Mouse (Mus musculus): ENCODE measurements at regions not wholly inside any gene's neighbourhood (a gene's known extent, or its start where the extent isn't known, plus 50 kb on each side); places are given as distances from the start of the nearest gene placed in this dataset.

DNA sequence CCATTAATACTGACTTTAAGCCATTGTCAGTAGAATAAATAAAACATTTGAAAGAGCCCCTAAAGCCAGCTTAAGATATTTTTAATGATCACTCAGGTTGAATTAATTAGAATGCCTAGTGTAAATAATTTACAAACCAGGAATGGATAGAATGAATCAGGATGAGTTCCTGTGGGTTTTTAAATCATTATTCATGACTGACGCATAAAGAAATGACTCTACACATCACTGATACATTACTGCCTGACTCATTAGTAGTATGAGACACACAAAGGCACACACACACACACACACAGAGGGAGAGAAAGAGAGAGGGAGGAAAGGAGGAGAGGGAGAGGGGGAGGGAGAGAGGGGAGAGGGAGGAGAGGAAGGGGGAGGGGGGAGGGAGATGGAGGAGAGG, 612.0 kb downstream of the Ipmk start:
- H3K9me3 ChIP-seq (replicated peaks): no peaks in the 10 kb centered on the region
- no peak overlapping the region for H3K9ac ChIP-seq
- peaks cover 9% of the 10 kb centered on the region; the same call in 1 of the 2 replicates for H3K4me1 ChIP-seq
- H3K4me3 ChIP-seq: no peak overlapping the region
- no peak for ATAC-seq
- no peak overlapping the region for H3K27ac ChIP-seq
- WGBS: 73% methylated on average over 1 of the region's 1 CpGs
- no peaks in the 10 kb centered on the region for H3K27me3 ChIP-seq
- no peak overlapping the region for H3K4me2 ChIP-seq
- no peaks in the 10 kb centered on the region for H3K36me3 ChIP-seq (ENCODE audit: poor library complexity, severe bottlenecking)

DNA sequence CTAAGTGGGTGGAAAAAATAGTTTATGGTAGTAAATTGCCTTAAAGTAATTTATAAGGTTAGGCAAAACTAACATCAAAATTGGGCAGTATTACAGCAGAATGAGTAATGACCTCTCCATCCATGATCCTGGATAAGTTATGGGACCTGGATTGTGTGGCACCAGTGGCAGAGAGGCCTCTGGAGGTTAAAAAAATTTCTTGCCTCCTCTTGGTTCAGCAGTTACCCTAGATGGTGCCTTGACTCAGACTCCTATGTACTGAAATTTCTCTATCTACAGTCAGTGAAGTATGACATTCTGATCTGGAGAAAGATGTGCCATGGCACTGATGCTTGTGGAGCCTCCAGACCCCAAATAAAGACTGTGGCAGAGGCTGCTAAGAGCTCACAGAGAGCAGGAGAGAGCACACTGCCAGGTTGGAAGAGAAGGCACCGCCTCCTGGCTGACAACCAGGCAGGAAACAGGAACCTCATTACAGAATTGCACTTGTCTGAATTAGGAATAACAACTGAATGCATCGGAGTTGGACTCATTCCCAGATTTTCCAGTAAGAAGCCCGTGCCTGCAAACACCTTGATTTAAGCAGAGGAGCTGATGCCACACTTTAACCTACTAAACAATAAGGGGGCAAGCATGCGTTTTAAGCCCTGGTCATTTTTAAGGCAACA, 613.0 kb downstream of the Ipmk start:
- Histone ChIP-seq H3K9ac (no peak overlapping the region), H3K4me3 (no peak overlapping the region), H3K9me3 (replicated peaks) (no peaks in the 10 kb centered on the region), H3K36me3 (ENCODE audit: poor library complexity, severe bottlenecking) (no peaks in the 10 kb centered on the region), H3K4me2 (0 out of 2 replicates have a peak overlapping the region, but pooled peaks have one; percentile 4), H3K4me1 (peaks cover 9% of the 10 kb centered on the region; the same call in 1 of the 2 replicates), H3K27me3 (no peaks in the 10 kb centered on the region), H3K27ac (peak overlapping the region; percentile 44; the same call in 1 of the 2 replicates)
- peak; percentile 72 for ATAC-seq
- WGBS: 41% methylated on average over 4 of the region's 4 CpGs

DNA sequence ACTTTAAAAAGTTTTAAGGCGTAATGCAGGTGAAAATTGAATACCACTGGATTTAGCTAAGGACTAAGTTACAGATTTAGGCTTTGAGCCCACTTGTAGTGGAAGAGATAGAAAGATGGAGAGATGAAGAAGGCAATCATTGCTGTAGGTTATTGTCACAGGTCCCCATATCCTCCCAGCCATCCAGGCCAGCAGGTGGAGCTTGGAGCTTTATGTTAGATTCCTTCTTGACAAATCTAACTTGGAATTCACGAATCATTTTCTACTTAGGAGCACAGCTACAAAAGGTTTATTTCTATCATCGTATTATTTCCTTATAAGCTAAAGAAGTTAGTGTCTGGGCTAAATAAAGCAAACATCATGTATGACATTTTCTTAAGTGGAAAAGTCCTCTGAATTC, 630.5 kb downstream of the Ipmk start:
- no peaks in the 10 kb centered on the region for H3K27me3 ChIP-seq
- 90% methylated on average over 3 of the region's 3 CpGs for WGBS
- no peaks in the 10 kb centered on the region for H3K36me3 ChIP-seq (ENCODE audit: poor library complexity, severe bottlenecking)
- no peak overlapping the region for H3K4me2 ChIP-seq
- H3K9me3 ChIP-seq (replicated peaks): no peaks in the 10 kb centered on the region
- H3K9ac ChIP-seq: no peak overlapping the region
- H3K4me3 ChIP-seq: no peak overlapping the region
- no peak for ATAC-seq
- H3K4me1 ChIP-seq: no peaks in the 10 kb centered on the region
- H3K27ac ChIP-seq: no peak overlapping the region

DNA sequence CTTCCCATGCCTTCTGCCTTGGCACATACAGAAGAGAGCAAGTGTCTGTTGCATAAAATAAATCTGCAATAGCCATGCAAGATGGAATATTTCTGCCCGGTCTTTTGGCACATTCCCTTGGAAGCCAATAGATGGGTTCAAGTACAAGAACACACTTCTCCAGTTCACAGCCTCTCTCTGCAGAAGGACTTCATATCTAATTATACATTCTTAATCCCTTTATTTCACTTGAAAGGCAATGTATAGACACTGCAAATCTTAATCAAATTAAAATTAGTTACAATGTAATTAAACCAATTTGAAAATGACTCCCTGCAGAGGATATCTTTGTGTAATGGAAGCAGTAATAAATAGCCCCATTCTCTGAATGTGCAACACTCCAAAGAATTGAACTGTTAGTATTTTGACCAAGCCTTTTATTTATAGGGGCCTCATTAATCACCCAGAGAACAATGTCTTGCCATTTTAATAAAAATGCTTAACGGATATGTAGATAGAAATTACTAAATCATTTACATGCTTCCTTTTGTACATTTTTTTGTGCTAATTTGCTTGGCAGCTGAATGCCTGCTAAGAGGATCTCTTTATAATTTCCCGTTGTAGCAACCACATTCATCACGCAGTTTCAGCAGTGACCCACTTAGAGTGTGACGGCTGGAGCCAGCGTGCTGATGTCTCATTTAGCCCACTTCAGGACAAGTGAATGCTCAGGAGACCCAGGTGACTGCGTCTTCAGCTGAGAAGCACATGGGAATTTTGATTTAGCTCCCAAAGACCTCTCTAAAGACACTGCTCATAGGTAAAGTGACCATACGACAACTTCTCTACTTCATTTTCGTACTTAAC, 651.5 kb upstream of the Zwint start:
- peak; percentile 73; the same call in 1 of the 2 replicates for ATAC-seq
- no peak overlapping the region for H3K27ac ChIP-seq
- 47% methylated on average over 9 of the region's 9 CpGs for WGBS

More for the DNA sequence above, 651.5 kb upstream of the Zwint start:
- peaks cover 11% of the 10 kb centered on the region for H3K27me3 ChIP-seq
- H3K9me3 ChIP-seq (replicated peaks): no peaks in the 10 kb centered on the region
- no peaks in the 10 kb centered on the region for H3K36me3 ChIP-seq (ENCODE audit: poor library complexity, severe bottlenecking)
- no peak overlapping the region for H3K9ac ChIP-seq
- no peak overlapping the region for H3K4me3 ChIP-seq
- no peaks in the 10 kb centered on the region for H3K4me1 ChIP-seq
- H3K4me2 ChIP-seq: no peak overlapping the region
